Mouse (Mus musculus) CH12.LX (cell line): ENCODE data around the gene Rac3.

Source experiments
- CHD2 ChIP-seq: IDR thresholded peaks from 2 replicates; pipeline ENCODE4 v1.6.1; 2011; ENCODE audit warnings: low read length, improper control_type of control experiment
- CTCF ChIP-seq, 2 experiments: IDR thresholded peaks in 1 of 2; conservative IDR thresholded peaks in 1 of 2; 2 replicates each; pipeline ENCODE4 v1.5.1; 2011 to 2012; ENCODE audit warnings: low read depth in 2 of 2, low read length in 2 of 2, improper control_type of control experiment in 1 of 2, inconsistent platforms in 1 of 2, mild to moderate bottlenecking in 1 of 2, moderate library complexity in 1 of 2
- E2F4 ChIP-seq: IDR thresholded peaks from 2 replicates; pipeline ENCODE4 v1.6.1; 2011; ENCODE audit warnings: low read depth, low read length, improper control_type of control experiment; ENCODE audit not compliant: insufficient replicate concordance
- EP300 ChIP-seq: IDR thresholded peaks from 2 replicates; pipeline ENCODE4 v1.6.1; 2011; ENCODE audit warnings: low read length, improper control_type of control experiment
- MAX ChIP-seq: IDR thresholded peaks from 2 replicates; pipeline ENCODE4 v1.6.1; 2011; ENCODE audit warnings: low read length, improper control_type of control experiment
- MEF2A ChIP-seq: IDR thresholded peaks from 2 replicates; pipeline ENCODE4 v1.6.1; 2014; ENCODE audit warnings: low read depth, mild to moderate bottlenecking, inconsistent platforms, low read length, improper control_type of control experiment, borderline replicate concordance
- NRF1 ChIP-seq: IDR thresholded peaks from 2 replicates; pipeline ENCODE4 v1.6.1; 2014; ENCODE audit warnings: low read depth, mild to moderate bottlenecking, inconsistent platforms, low read length, improper control_type of control experiment, moderate library complexity
- POLR2A ChIP-seq: IDR thresholded peaks from 2 replicates; pipeline ENCODE4 v1.6.1; 2011; ENCODE audit warnings: low read depth, mild to moderate bottlenecking, improper control_type of control experiment, low read length
- TBP ChIP-seq: conservative IDR thresholded peaks from 2 replicates; pipeline ENCODE4 v1.6.1; 2011; ENCODE audit warnings: low read depth, low read length, improper control_type of control experiment
- TCF12 ChIP-seq: IDR thresholded peaks from 2 replicates; pipeline ENCODE4 v1.6.1; 2014; ENCODE audit warnings: low read depth, mild to moderate bottlenecking, inconsistent platforms, low read length, improper control_type of control experiment

DNA sequence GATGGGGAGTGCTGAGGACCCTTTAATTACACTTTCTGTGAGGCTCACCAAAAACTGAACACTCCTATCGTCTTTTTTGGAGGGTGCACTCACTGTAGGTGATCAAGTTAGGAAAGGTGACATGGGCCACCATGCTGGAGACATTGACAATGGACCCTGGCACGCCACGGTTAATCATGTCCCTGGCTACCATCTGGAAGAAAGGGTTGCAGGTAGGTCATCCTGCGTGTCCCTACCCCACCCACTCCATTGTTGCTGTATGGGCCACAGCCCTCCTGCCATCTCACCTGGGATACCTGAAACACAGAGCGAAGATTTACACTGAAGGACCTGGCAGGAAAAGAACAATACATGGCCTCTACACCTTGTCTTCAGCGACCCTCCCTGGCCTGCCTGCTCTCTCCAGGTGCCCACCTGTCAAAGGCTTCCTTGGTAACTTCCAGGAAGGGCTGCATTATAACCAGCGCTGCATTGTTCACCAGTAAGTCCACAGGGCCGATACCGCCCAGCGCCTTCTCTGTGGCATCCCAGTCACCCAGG is 9.1 kb downstream of the Rac3 start:
- TF ChIP-seq EP300 (no peak), POLR2A (no peak), MEF2A (no peak), MAX (no peak), CTCF (conservative IDR thresholded peaks at IDR 0.05 in 1 of 2, IDR thresholded peaks at IDR 0.05 in 1 of 2; ENCODE audit: low read depth in 2 of 2, low read length in 2 of 2) (no peak), TCF12 (no peak), E2F4 (no peak), NRF1 (no peak), CHD2 (no peak), TBP (no peak)
